Mouse (Mus musculus): ENCODE measurements around the gene Taf3. TPM values are rescaled to one million over a fixed set of nuclear protein-coding genes. Genes with fewer than 3 reads are reported as not detected.

The Taf3 gene
- total and polyA plus RNA-seq, 3 experiments, result 3.1 to 13.4 (median 6.0) TPM

GRCm38 (mm10) chr2:9892541-9892940 lies 155.9 kb downstream of the Taf3 start (continued):
- no peak for TF ChIP-seq ZC3H11A (IDR thresholded peaks at IDR 0.05; ENCODE audit: low read depth, low read length)
- TF ChIP-seq ETS1 (conservative IDR thresholded peaks at IDR 0.05; ENCODE audit: low read depth, low read length), result no peak
- no peak for TF ChIP-seq EP300 (IDR thresholded peaks at IDR 0.05; ENCODE audit: low read length)
- no peak for TF ChIP-seq POLR2A (IDR thresholded peaks at IDR 0.05; ENCODE audit: low read depth, low read length)

GRCm38 (mm10) chr2:9890906-9891305 lies 157.5 kb downstream of the Taf3 start:
- Histone ChIP-seq H3K9me3 (replicated peaks; ENCODE audit: low read length) (no peaks in the 10 kb centered on the region), H3K4me2 (ENCODE audit: insufficient read depth, low read depth, poor library complexity, severe bottlenecking) (peak overlapping the region; percentile 36; the same call in 1 of the 2 replicates), H3K27ac (ENCODE audit: insufficient read depth, low read depth) (no peak overlapping the region), H3K4me3 (replicated peaks in 1 of 3; ENCODE audit: low read depth in 2 of 3, low read length in 2 of 3, poor library complexity in 1 of 3) (no peak overlapping the region), H3K27me3 (replicated peaks) (no peaks in the 10 kb centered on the region), H3K9ac (ENCODE audit: insufficient read depth, low read depth) (no peak overlapping the region), H3K36me3 (replicated peaks in 1 of 2; ENCODE audit: control insufficient read depth in 1 of 2, insufficient read depth in 1 of 2, low read length in 1 of 2) (no peaks in the 10 kb centered on the region), H3K4me1 (ENCODE audit: control insufficient read depth in 1 of 2, insufficient read depth in 2 of 2) (peaks cover 3 to 9% of the 10 kb centered on the region in 2 experiments; a peak in 2 of 4 replicates), H3K79me2 (replicated peaks; ENCODE audit: control insufficient read depth, extremely low read depth, insufficient read depth, poor library complexity, severe bottlenecking) (no peaks in the 10 kb centered on the region)
- in situ Hi-C loops (cut with MboI; ENCODE audit: low pct_ligation_motif_present, low pct_unique_long_range_greater_than_20kb, low sequenced_read_pairs), result loop anchor here (25.0 kb wide), 1 partner anchor 429 kb away; no protein-coding TSS in a partner anchor
- no peak for DNase-seq (ENCODE audit: extremely low read depth)
- no peak for TF ChIP-seq EP300 (IDR thresholded peaks at IDR 0.05; ENCODE audit: low read length)
- no peak for TF ChIP-seq CHD2 (IDR thresholded peaks at IDR 0.05; ENCODE audit: low read length)
- TF ChIP-seq MAZ (IDR thresholded peaks at IDR 0.05; ENCODE audit: low read depth, low read length), result no peak
- TF ChIP-seq MYC (IDR thresholded peaks at IDR 0.05; ENCODE audit: low read depth, low read length), result no peak
- no peak for TF ChIP-seq MXI1 (IDR thresholded peaks at IDR 0.05; ENCODE audit: low read depth, low read length)
- no peak for TF ChIP-seq POLR2AphosphoS2 (IDR thresholded peaks at IDR 0.05; ENCODE audit: low read depth, low read length)
- TF ChIP-seq USF2 (conservative IDR thresholded peaks at IDR 0.05; ENCODE audit: low read depth, low read length), result no peak
- TF ChIP-seq MAX (IDR thresholded peaks at IDR 0.05; ENCODE audit: low read length), result no peak
- no peak for TF ChIP-seq ZC3H11A (IDR thresholded peaks at IDR 0.05; ENCODE audit: low read depth, low read length)
- TF ChIP-seq POLR2A (IDR thresholded peaks at IDR 0.05; ENCODE audit: low read depth, low read length), result no peak
- dilution Hi-C loops (cut with MboI; ENCODE audit: extremely low pct_ligation_motif_present, extremely low pct_unique_long_range_greater_than_20kb, low sequenced_read_pairs), result no loop called here

GRCm38 (mm10) chr2:9890251-9890650 lies 158.1 kb downstream of the Taf3 start:
- peak; percentile 36; the same call in 1 of the 2 replicates for TF ChIP-seq MXI1 (IDR thresholded peaks at IDR 0.05; ENCODE audit: low read depth, low read length)
- TF ChIP-seq ZMIZ1 (IDR thresholded peaks at IDR 0.05; ENCODE audit: low read depth, low read length), result no peak
- no peak for TF ChIP-seq JUND (conservative IDR thresholded peaks at IDR 0.05; ENCODE audit: low read depth, low read length)
- no peak for TF ChIP-seq MYC (IDR thresholded peaks at IDR 0.05; ENCODE audit: low read depth, low read length)
- TF ChIP-seq USF2 (conservative IDR thresholded peaks at IDR 0.05; ENCODE audit: low read depth, low read length), result no peak
- no peak for TF ChIP-seq SIN3A (IDR thresholded peaks at IDR 0.05; ENCODE audit: low read length)
- H3K27ac ChIP-seq (ENCODE audit: insufficient read depth, low read depth), result no peak overlapping the region
- H3K36me3 ChIP-seq (replicated peaks in 1 of 2; ENCODE audit: control insufficient read depth in 1 of 2, insufficient read depth in 1 of 2, low read length in 1 of 2), result no peaks in the 10 kb centered on the region
- H3K4me2 ChIP-seq (ENCODE audit: insufficient read depth, low read depth, poor library complexity, severe bottlenecking), result peak overlapping the region; percentile 84
- no peak overlapping the region for H3K4me3 ChIP-seq (replicated peaks in 1 of 3; ENCODE audit: low read depth in 2 of 3, low read length in 2 of 3, poor library complexity in 1 of 3)
- H3K27me3 ChIP-seq (replicated peaks), result no peaks in the 10 kb centered on the region
- peaks cover 2 to 9% of the 10 kb centered on the region in 2 experiments; a peak in 2 of 4 replicates for H3K4me1 ChIP-seq (ENCODE audit: control insufficient read depth in 1 of 2, insufficient read depth in 2 of 2)
- no peaks in the 10 kb centered on the region for H3K9me3 ChIP-seq (replicated peaks; ENCODE audit: low read length)
- dilution Hi-C loops (cut with MboI; ENCODE audit: extremely low pct_ligation_motif_present, extremely low pct_unique_long_range_greater_than_20kb, low sequenced_read_pairs) (no loop called here), in situ Hi-C loops (cut with MboI; ENCODE audit: low pct_ligation_motif_present, low pct_unique_long_range_greater_than_20kb, low sequenced_read_pairs) (loop anchor here (25.0 kb wide), 1 partner anchor 428 kb away; no protein-coding TSS in a partner anchor)
- no peak for DNase-seq (ENCODE audit: extremely low read depth)
- H3K9ac ChIP-seq (ENCODE audit: insufficient read depth, low read depth), result peak overlapping the region; percentile 34; the same call in 1 of the 2 replicates
- H3K79me2 ChIP-seq (replicated peaks; ENCODE audit: control insufficient read depth, extremely low read depth, insufficient read depth, poor library complexity, severe bottlenecking), result no peaks in the 10 kb centered on the region
